Mouse (Mus musculus) embryo, embryonic 11.5 days (tissue): ENCODE measurements around the gene Alkbh7.
A peak's percentile ranks its signal among the peaks of the same experiment; 100 is the strongest.

ENCODE experiments used
- DNase-seq: peaks from one replicate; pipeline ENCODE4 v3.0.0-alpha.2; 2012; ENCODE audit warnings: low read depth, low spot score

The Alkbh7 gene

GRCm38 (mm10) chr17:57030931-57031660 lies 34.0 kb downstream of the Alkbh7 start, which contains the start of gene Khsrp:
Khsrp (minus strand) TSS chr17:57031522.
- peak; percentile 34 for DNase-seq

GRCm38 (mm10) chr17:57031661-57032420 lies 34.7 kb downstream of the Alkbh7 start:
- peak; percentile 100 for DNase-seq

GRCm38 (mm10) chr17:57032854-57033253 lies 35.7 kb downstream of the Alkbh7 start:
- no peak for DNase-seq

- no peak for DNase-seq
These were observed 41.8 kb downstream of the Alkbh7 start for GRCm38 (mm10) chr17:57038978-57039377.

- no peak for DNase-seq
These were observed 44.4 kb downstream of the Alkbh7 start, which contains the start of gene Slc25a41 for GRCm38 (mm10) chr17:57041554-57041953. Slc25a41 (minus strand) TSS chr17:57041654.

DNA sequence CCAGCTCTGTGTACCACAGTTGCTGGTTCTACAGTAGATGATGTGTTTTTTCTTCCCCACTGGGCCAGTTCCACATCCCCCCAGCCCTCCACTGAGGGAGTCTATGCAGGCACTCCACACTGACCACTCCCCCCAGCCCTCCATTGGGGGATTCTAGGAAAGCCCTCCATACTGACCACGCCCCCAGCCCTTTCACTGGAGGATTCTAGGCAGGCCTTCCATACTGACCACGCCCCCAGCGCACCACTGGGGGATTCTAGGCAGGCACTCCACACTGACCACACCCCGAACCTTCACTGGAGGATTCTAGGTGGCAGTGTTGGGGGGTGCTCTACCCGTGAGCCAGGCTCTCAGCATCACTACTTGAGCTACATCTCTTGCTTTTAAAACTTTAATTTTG lies 50.3 kb downstream of the Alkbh7 start:
- no peak for DNase-seq

DNA sequence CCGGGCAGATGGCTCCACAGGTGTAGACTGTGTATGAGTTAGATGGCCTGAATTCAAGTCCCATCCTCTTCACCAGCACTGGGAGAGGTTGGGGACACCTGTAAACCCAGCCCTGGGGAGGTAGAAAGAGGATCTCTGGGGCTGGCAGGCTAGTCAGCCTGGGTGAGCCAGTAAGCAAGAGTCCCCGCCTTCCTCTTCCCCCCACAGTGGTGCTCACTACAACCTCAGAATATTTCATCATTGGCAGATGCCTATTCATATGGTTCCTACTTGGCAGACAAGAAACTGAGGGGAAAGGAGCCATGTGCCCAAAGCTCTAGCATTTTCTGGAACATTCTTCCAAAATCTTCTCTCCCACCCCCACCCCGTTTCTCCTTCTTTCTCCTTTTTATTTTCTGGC lies 51.7 kb downstream of the Alkbh7 start:
- DNase-seq = no peak
